Mouse (Mus musculus) olfactory bulb, adult 2 months (tissue): ENCODE results near the gene Eef1b2.

ENCODE experiments used
- CTCF ChIP-seq: fragments of 200-500 bp; IDR thresholded peaks from 2 replicates; pipeline ENCODE4 v1.5.1; 2012; ENCODE audit warnings: low read depth, mild to moderate bottlenecking, low read length, moderate library complexity; ENCODE audit not compliant: insufficient read depth
- POLR2A ChIP-seq: fragments of 200-500 bp; IDR thresholded peaks from 2 replicates; pipeline ENCODE4 v1.6.1; 2012; ENCODE audit warnings: mild to moderate bottlenecking, low read depth, low read length, moderate library complexity; ENCODE audit not compliant: insufficient read depth

DNA sequence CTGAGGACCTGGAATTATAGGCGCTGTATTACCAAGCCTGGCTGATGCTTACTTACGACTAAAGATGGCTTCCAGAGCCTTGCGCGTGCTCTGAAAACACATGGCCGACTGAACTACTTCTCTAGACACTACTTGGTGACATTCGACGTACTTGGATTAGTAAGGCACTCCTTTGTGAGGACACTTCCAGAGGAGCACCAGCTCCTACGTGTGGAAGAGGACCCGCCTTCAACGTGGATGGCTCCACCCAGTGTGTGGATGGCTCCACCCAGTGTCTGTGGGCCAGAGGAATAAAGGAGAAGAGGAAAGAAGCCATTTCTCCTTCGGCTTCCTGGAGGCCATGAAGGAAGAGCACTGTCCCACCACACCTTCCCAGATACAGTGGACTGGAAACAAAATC is 44.9 kb upstream of the Eef1b2 start:
- TF ChIP-seq POLR2A (no peak), CTCF (no peak)
